Mouse (Mus musculus) macrophage (primary cell): ENCODE data around the gene Stx7. TPM values are rescaled to one million over a fixed set of nuclear protein-coding genes. Genes with fewer than 3 reads are reported as not detected.

Experiments used
- H3K27ac ChIP-seq: fragments of 350-480 bp; formaldehyde crosslinking; 2 replicates; pipeline ENCODE4 v1.9.0; 2021
- H3K36me3 ChIP-seq: fragments of 350-480 bp; formaldehyde crosslinking; 2 replicates; pipeline ENCODE4 v1.9.0; 2021; ENCODE audit errors: inconsistent target
- H3K4me3 ChIP-seq: fragments of 350-480 bp; formaldehyde crosslinking; 2 replicates; pipeline ENCODE4 v1.9.0; 2021; ENCODE audit errors: inconsistent target
- H3K79me2 ChIP-seq: fragments of 350-480 bp; formaldehyde crosslinking; 2 replicates; pipeline ENCODE4 v1.9.0; 2021; ENCODE audit errors: inconsistent target
- WGBS: methylation state at CpG from one replicate; pipeline ENCODE4 v1.1.7; 2026; ENCODE audit warnings: inconsistent platforms; ENCODE audit not compliant: missing documents; 5-methylcytosine and 5-hydroxymethylcytosine counted together
- polyA plus RNA-seq: library from polyadenylated mRNA; stranded (reverse); fragments of 250-400 nt; gene quantifications from 3 replicates; pipeline ENCODE4 v1.2.4, GENCODE M21; 2018; ENCODE audit warnings: inconsistent platforms

Stx7 gene
- polyA plus RNA-seq, 1 experiment from 2014 or later, result 202 TPM

GRCm38 (mm10) chr10:24158470-24159254 is 9.6 kb downstream of the Stx7 start:
- H3K4me3 ChIP-seq, result no peak overlapping the region
- peaks cover 36% of the 10 kb centered on the region for H3K36me3 ChIP-seq
- no peak overlapping the region for H3K27ac ChIP-seq
- peaks cover 100% of the 10 kb centered on the region for H3K79me2 ChIP-seq
- 92% methylated on average over 12 of the region's 12 CpGs for WGBS

DNA sequence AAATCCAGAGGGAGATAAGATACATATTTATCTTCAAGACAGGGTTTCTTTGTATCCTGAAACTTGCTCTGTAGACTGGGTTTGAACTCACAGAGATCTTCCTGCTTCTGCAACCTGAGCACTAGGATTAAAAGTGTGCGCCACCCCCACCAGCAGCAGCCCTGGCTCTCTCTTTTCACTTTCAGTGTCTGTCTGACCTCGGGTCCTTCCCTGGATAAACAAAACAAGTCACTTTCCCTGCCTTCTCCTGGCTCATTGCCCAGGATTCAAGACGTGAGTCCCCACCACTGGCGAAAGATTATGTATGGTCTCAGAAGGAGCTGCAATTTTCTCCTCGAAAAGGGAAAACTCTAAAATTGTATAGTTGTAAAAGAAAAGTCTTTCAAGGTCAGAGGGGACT is 10.5 kb downstream of the Stx7 start:
- peak overlapping the region; percentile 41 for H3K27ac ChIP-seq
- peaks cover 27% of the 10 kb centered on the region for H3K36me3 ChIP-seq
- 60% methylated on average over 5 of the region's 5 CpGs for WGBS

GRCm38 (mm10) chr10:24160349-24160748 is 11.2 kb downstream of the Stx7 start:
- Histone ChIP-seq H3K4me3 (no peak overlapping the region), H3K79me2 (peaks cover 100% of the 10 kb centered on the region), H3K27ac (peak overlapping the region; percentile 41), H3K36me3 (peaks cover 20% of the 10 kb centered on the region)
- WGBS, result 1% methylated on average over 7 of the region's 7 CpGs

More for the DNA sequence above, 10.5 kb downstream of the Stx7 start:
- Histone ChIP-seq H3K4me3 (no peak overlapping the region), H3K79me2 (peaks cover 100% of the 10 kb centered on the region)

- peaks cover 100% of the 10 kb centered on the region for H3K79me2 ChIP-seq
- H3K27ac ChIP-seq, result peak overlapping the region; percentile 77
- H3K36me3 ChIP-seq, result no peaks in the 10 kb centered on the region
Observed at GRCm38 (mm10) chr10:24164137-24164908, 15.2 kb downstream of the Stx7 start.

DNA sequence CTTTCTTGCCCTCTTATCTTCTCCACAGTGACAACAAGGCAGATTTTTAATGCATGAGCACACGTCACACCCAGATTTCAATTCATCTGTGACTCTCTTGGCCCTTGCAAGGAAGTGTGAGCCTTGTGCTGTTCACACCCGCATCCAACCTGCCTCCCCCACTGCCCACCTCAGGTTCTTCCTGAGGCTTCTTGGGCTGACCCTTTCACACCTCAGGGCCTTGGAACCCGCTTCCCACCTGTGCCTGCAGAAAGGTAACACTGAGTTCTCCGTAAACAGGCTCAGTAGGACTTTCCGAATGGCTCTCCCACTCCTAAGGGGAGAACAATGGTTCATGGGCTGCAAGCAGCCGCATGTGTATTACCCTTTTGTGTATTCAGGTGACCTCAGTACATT is 15.8 kb downstream of the Stx7 start:
- H3K36me3 ChIP-seq, result no peaks in the 10 kb centered on the region
- H3K4me3 ChIP-seq, result no peak overlapping the region
- H3K27ac ChIP-seq, result peak overlapping the region; percentile 77
- 77% methylated on average over 6 of the region's 6 CpGs for WGBS
- peaks cover 100% of the 10 kb centered on the region for H3K79me2 ChIP-seq

More at GRCm38 (mm10) chr10:24164137-24164908, 15.2 kb downstream of the Stx7 start:
- H3K4me3 ChIP-seq, result no peak overlapping the region
- WGBS, result 25% methylated on average over 11 of the region's 11 CpGs

DNA sequence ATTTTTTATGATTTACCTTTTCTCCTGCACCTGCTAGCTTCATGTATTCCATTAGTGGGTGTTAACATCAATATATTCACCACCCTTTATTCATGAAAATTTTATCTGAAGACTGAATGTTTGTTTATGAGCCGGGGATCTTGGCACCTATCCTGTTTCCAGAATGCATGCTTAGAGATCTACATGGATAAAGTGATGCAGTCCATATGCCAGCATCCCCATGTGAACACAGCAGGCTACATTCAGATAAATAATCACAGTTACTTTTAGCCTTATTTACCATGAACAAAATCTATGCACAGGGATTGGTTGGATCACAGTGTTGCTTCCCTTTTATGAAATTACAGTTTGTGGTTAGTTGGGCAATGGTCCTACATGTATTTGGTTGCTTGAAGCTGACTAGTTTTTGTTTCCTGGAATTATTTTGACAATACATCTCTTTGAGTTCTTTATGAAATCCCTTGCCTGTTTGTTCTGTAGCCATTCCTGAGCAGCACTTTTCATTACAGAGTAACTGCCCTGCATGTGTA is 16.5 kb downstream of the Stx7 start:
- H3K36me3 ChIP-seq, result no peaks in the 10 kb centered on the region
- WGBS, result 56% methylated on average over 1 of the region's 1 CpGs
- no peak overlapping the region for H3K4me3 ChIP-seq
- H3K79me2 ChIP-seq, result peaks cover 100% of the 10 kb centered on the region
- H3K27ac ChIP-seq, result peak overlapping the region; percentile 77

DNA sequence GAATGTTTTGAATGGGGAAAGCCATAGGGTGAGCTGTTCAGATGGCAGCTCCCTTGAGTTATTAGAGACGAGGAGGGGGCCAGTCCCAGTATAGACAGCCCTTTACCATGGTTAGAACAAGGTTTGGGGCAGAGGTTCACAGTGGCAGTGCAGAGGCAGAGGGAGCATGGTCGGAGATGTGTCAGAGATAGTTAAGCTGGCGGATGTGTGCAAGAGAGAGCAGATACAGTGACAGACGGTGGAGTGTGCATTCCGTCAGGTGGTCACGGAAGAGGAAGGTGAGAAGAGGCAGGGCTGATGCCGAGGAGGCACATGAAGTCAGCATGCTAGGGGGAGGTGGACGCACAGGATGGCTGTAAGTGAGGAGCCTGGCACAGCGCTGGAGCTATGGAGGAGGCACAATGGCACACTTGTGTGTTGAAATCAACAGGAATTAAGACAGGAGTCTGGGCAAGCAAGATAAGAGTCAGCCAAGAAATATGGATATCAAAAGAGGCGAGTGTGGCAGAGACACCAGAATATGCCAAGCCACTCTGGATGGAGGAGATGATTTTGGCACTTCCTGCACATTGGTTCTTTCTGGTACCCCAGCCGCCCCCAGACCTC is 19.0 kb downstream of the Stx7 start:
- Histone ChIP-seq H3K36me3 (no peaks in the 10 kb centered on the region), H3K27ac (no peak overlapping the region), H3K4me3 (no peak overlapping the region), H3K79me2 (peaks cover 100% of the 10 kb centered on the region)
- 64% methylated on average over 11 of the region's 11 CpGs for WGBS

DNA sequence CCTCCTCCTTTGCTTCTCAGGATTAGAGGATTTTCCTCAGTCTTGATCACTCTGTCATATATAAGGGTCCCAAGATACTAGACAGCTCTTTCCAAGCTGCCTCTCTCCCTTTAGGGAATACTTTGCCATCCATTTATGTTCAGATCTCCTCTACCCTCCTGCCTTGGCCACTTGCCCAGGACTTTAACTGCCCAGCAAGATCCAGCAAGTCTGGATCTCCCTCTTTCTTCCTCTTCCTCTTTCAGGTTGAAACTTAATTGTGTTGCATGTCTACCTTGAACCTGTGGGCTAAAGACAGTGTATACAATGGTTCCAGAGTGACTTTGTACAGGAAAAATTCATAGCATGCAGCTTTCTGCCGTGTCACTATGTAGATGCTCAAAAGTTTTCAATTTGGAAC is 19.8 kb downstream of the Stx7 start:
- H3K36me3 ChIP-seq, result no peaks in the 10 kb centered on the region
- no peak overlapping the region for H3K27ac ChIP-seq

GRCm38 (mm10) chr10:24171906-24172459 is 22.9 kb downstream of the Stx7 start:
- Histone ChIP-seq H3K27ac (no peak overlapping the region), H3K79me2 (peaks cover 100% of the 10 kb centered on the region), H3K36me3 (peaks cover 13% of the 10 kb centered on the region), H3K4me3 (no peak overlapping the region)
- WGBS, result 100% methylated on average over 4 of the region's 4 CpGs

More for the DNA sequence above, 19.8 kb downstream of the Stx7 start:
- Histone ChIP-seq H3K4me3 (no peak overlapping the region), H3K79me2 (peaks cover 100% of the 10 kb centered on the region)
- 91% methylated on average over 1 of the region's 1 CpGs for WGBS

DNA sequence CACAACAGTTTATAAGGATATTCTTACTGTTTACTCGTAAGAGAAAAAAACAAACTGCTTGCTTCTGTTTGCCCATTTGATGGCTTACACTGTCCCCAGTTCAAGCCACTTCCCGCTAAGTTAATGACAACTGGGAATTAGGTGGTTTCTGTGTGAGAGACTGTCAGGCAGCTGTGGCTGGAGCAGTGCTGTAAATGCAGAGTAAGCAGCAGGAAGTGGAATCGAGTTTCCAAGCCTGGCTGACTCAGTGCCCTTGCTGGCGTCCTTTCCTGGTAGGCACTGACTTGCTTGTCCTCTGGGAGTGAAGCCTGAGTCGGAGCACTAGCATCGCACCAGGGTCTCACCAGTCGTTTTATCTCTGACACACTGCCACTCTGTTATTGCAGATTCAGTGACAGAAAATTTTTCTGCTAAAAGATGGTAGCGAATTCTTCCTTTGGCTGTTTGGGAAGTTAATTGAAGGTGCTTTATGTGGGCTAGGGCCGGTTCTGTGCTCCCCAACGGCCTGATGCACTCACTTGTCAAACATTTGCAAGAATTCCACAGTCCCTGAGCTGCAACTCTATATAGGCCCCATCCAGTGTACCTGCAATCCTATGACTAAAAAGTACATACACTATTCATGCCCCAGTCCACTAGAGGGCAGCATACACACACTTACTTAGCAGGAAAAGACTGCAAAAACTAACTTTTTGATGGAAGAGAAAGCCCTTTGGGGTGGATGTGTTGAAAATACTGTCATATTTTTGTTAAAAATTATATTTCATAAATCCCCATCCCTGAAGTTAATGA is 24.3 kb downstream of the Stx7 start:
- peaks cover 21% of the 10 kb centered on the region for H3K36me3 ChIP-seq
- H3K4me3 ChIP-seq, result no peak overlapping the region
- 42% methylated on average over 10 of the region's 10 CpGs for WGBS
- peak overlapping the region; percentile 32 for H3K27ac ChIP-seq
- peaks cover 100% of the 10 kb centered on the region for H3K79me2 ChIP-seq

DNA sequence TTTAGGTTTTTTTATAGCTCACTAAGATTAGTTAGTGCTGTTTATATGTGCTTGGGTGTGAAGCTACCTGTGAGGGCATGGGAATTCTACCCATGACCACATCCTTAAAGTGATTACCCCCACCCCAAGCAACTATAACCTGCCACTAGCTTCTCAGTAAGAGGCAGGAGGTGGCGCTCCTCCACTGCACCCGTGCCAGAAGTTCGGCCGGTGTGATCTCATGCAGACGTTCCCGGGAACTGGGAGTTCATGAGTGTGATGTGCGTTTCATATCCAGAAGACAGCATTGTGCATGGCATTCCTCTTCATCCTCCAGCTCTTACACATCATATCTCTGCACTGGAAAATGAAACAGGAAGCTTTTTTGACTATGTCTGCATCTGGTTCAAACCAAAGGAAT is 41.3 kb downstream of the Stx7 start:
- WGBS, result 87% methylated on average over 7 of the region's 7 CpGs
- Histone ChIP-seq H3K36me3 (peaks cover 36% of the 10 kb centered on the region), H3K4me3 (no peak overlapping the region), H3K27ac (no peak overlapping the region), H3K79me2 (no peaks in the 10 kb centered on the region)

GRCm38 (mm10) chr10:24191977-24192376 is 42.9 kb downstream of the Stx7 start:
- H3K36me3 ChIP-seq, result peaks cover 20% of the 10 kb centered on the region
- no peak overlapping the region for H3K27ac ChIP-seq
- no peak overlapping the region for H3K4me3 ChIP-seq
- 100% methylated on average over 1 of the region's 1 CpGs for WGBS
- H3K79me2 ChIP-seq, result no peaks in the 10 kb centered on the region

DNA sequence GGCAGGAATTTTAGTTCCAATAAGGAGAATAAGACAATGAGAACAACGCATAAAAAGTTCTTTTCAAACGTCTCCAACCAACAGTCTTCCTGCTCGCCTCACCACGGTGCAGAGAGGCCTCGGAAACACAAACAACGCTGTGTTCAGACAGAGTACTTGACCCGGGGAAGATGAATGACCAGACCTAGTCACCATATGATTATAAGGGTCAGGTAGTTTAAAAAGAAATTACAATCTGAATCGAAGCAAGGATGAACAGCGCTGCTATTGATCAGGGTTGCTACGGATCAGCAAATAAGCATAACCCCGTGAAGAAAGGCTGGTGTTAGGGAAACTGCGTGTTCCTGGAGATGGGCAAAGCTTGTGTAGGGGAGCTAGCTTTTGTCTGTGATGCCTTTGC is 50.2 kb downstream of the Stx7 start:
- H3K4me3 ChIP-seq, result no peak overlapping the region
- no peaks in the 10 kb centered on the region for H3K36me3 ChIP-seq
- no peaks in the 10 kb centered on the region for H3K79me2 ChIP-seq
- H3K27ac ChIP-seq, result no peak overlapping the region
- WGBS, result 81% methylated on average over 12 of the region's 12 CpGs

DNA sequence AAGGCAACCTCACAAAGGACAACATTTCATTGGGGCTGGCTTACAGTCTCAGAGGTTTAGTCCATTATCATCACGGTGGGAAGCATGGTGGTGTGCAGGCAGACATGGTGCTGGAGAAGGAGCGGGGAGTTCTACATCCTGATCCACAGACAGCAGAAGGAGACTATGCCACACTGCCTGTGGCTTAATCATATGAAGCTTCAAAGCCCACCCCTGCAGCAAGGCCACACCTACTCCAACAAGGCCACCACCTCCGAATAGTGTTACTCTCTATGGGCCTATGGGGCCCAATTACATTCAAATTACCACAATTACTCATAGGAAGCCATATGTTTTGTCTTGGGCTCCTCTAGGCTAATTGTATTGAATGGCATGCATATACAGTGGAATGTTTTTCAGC is 51.0 kb downstream of the Stx7 start:
- Histone ChIP-seq H3K27ac (no peak overlapping the region), H3K36me3 (no peaks in the 10 kb centered on the region), H3K79me2 (no peaks in the 10 kb centered on the region), H3K4me3 (no peak overlapping the region)
- WGBS, result 98% methylated on average over 3 of the region's 3 CpGs
